Mouse (Mus musculus): ENCODE results near the gene Aplnr. TPM values are rescaled to one million over a fixed set of nuclear protein-coding genes. Genes with fewer than 3 reads are reported as not detected.

Aplnr gene
- polyA plus RNA-seq, 1 experiment: not detected

DNA sequence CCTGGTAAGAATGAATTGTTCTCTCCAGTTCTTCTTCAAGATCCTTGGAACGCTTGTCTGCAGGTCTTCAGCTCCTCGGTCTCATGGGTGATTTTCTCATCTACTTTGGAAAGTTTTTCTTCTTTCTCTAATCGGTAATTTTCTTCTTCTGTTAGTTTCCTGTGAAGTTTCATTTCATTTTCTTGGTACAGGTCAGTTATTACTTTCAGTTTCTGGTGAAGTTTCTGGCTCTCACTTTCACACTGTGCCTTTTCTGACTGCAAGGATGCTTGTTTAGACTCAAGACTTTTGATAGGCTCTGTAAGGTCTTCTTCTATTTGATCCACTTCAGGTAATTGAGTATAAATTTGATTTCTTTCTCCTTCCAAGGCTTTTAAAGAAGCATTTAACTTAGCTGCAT is 21.4 kb downstream of the Aplnr start:
- H3ac ChIP-seq (ENCODE audit: control insufficient read depth, insufficient read length, low read depth): no peak overlapping the region
- no peak overlapping the region for H3K4me3 ChIP-seq (ENCODE audit: insufficient read depth, poor library complexity, severe bottlenecking)
- H3K36me3 ChIP-seq (ENCODE audit: control insufficient read depth, insufficient read depth): no peaks in the 10 kb centered on the region
- no peaks in the 10 kb centered on the region for H3K79me2 ChIP-seq (ENCODE audit: control insufficient read depth, insufficient read depth)
- TF ChIP-seq USF1 (IDR thresholded peaks at IDR 0.05; ENCODE audit: low read depth): no peak
- TF ChIP-seq FOSL1 (IDR thresholded peaks at IDR 0.05; ENCODE audit: insufficient read depth, low read length, poor library complexity, severe bottlenecking): no peak
- no peak for TF ChIP-seq MYOD1 (IDR thresholded peaks at IDR 0.05; ENCODE audit: control insufficient read depth, insufficient read length, low read depth)
- no peak for TF ChIP-seq MYOG (IDR thresholded peaks at IDR 0.05; ENCODE audit: control insufficient read depth, extremely low read depth, insufficient read length)
- no peak for TF ChIP-seq CTCF (IDR thresholded peaks at IDR 0.05; ENCODE audit: control insufficient read depth, insufficient read depth, insufficient read length)
- no peak for TF ChIP-seq MAX (IDR thresholded peaks at IDR 0.05)
- no peak for TF ChIP-seq CEBPB (IDR thresholded peaks at IDR 0.05; ENCODE audit: low read depth)
- H3K79me3 ChIP-seq (ENCODE audit: low read depth): no peaks in the 10 kb centered on the region
- H3K27me3 ChIP-seq (ENCODE audit: control insufficient read depth, insufficient read depth, insufficient read length): no peaks in the 10 kb centered on the region

DNA sequence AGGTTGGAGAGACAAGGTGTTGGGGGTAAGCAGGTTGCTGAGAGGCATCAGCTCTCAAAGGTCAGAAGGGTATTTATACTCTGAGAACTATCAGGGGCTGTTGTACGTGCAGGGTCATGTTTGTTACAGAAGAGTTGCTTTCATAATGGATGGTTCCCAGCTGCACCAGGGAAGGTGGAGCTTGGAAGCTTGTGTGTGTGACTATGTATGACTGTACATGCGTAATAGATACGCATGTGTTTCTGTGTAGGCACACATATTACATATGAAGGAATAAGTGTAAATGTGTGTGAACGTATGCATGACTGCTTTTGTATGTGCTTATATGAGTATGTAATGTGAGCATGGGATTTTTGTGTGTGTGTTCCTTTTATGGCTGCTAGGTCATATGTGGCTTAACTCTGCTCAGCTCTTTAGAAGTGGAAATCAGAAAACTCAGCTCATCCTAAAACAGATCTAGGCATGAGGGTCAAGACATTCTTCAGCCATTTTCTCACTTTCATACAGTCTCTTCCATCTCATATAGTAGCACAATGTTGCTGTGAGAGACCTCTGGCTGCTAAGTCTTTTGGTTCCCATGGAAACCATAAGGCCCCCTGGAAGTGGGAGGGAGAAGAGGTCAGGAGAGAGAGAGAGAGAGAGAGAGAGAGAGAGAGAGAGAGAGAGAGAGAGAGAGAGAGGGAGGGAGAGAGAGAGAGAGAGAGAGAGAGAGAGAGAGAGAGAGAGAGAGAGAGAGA is 25.0 kb downstream of the Aplnr start:
- Histone ChIP-seq H3ac (ENCODE audit: control insufficient read depth, insufficient read length, low read depth) (no peak overlapping the region), H3K36me3 (ENCODE audit: control insufficient read depth, insufficient read depth) (no peaks in the 10 kb centered on the region), H3K79me3 (ENCODE audit: low read depth) (no peaks in the 10 kb centered on the region), H3K4me3 (ENCODE audit: insufficient read depth, poor library complexity, severe bottlenecking) (no peak overlapping the region), H3K79me2 (ENCODE audit: control insufficient read depth, insufficient read depth) (no peaks in the 10 kb centered on the region), H3K27me3 (ENCODE audit: control insufficient read depth, insufficient read depth, insufficient read length) (no peaks in the 10 kb centered on the region)
- TF ChIP-seq USF1 (IDR thresholded peaks at IDR 0.05; ENCODE audit: low read depth) (no peak), MAX (IDR thresholded peaks at IDR 0.05) (no peak), CEBPB (IDR thresholded peaks at IDR 0.05; ENCODE audit: low read depth) (no peak), MYOG (IDR thresholded peaks at IDR 0.05; ENCODE audit: control insufficient read depth, extremely low read depth, insufficient read length) (no peak), MYOD1 (IDR thresholded peaks at IDR 0.05; ENCODE audit: control insufficient read depth, insufficient read length, low read depth) (no peak), FOSL1 (IDR thresholded peaks at IDR 0.05; ENCODE audit: insufficient read depth, low read length, poor library complexity, severe bottlenecking) (no peak), CTCF (IDR thresholded peaks at IDR 0.05; ENCODE audit: control insufficient read depth, insufficient read depth, insufficient read length) (no peak)

DNA sequence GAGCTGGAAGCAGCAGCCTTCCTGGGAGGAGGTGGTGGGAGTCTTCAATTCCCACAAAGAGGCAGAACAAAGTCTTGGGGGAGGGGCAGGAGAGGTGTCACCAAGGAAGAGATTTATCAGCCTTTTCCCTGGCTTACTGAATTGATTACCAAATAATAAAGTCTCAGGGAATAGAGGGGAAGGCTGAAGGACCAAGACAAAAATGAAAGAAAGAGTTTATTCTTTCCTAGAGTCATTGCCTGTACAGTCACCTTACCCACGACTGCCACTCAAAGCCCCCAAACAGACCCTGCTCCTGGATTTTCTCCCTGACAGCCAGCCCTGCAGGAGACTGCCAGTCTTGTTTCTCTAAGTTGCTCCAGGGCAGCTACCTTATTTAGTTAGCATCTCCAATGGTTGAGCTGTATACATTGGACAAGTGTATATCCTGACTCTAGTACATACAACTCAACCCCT is 25.6 kb downstream of the Aplnr start:
- Histone ChIP-seq H3K4me3 (ENCODE audit: insufficient read depth, poor library complexity, severe bottlenecking) (no peak overlapping the region), H3ac (ENCODE audit: control insufficient read depth, insufficient read length, low read depth) (no peak overlapping the region), H3K79me3 (ENCODE audit: low read depth) (no peaks in the 10 kb centered on the region), H3K79me2 (ENCODE audit: control insufficient read depth, insufficient read depth) (no peaks in the 10 kb centered on the region), H3K36me3 (ENCODE audit: control insufficient read depth, insufficient read depth) (no peaks in the 10 kb centered on the region), H3K27me3 (ENCODE audit: control insufficient read depth, insufficient read depth, insufficient read length) (no peaks in the 10 kb centered on the region)
- no peak for TF ChIP-seq FOSL1 (IDR thresholded peaks at IDR 0.05; ENCODE audit: insufficient read depth, low read length, poor library complexity, severe bottlenecking)
- no peak for TF ChIP-seq USF1 (IDR thresholded peaks at IDR 0.05; ENCODE audit: low read depth)
- TF ChIP-seq MAX (IDR thresholded peaks at IDR 0.05): no peak
- no peak for TF ChIP-seq CEBPB (IDR thresholded peaks at IDR 0.05; ENCODE audit: low read depth)
- no peak for TF ChIP-seq MYOG (IDR thresholded peaks at IDR 0.05; ENCODE audit: control insufficient read depth, extremely low read depth, insufficient read length)
- no peak for TF ChIP-seq MYOD1 (IDR thresholded peaks at IDR 0.05; ENCODE audit: control insufficient read depth, insufficient read length, low read depth)
- no peak for TF ChIP-seq CTCF (IDR thresholded peaks at IDR 0.05; ENCODE audit: control insufficient read depth, insufficient read depth, insufficient read length)

DNA sequence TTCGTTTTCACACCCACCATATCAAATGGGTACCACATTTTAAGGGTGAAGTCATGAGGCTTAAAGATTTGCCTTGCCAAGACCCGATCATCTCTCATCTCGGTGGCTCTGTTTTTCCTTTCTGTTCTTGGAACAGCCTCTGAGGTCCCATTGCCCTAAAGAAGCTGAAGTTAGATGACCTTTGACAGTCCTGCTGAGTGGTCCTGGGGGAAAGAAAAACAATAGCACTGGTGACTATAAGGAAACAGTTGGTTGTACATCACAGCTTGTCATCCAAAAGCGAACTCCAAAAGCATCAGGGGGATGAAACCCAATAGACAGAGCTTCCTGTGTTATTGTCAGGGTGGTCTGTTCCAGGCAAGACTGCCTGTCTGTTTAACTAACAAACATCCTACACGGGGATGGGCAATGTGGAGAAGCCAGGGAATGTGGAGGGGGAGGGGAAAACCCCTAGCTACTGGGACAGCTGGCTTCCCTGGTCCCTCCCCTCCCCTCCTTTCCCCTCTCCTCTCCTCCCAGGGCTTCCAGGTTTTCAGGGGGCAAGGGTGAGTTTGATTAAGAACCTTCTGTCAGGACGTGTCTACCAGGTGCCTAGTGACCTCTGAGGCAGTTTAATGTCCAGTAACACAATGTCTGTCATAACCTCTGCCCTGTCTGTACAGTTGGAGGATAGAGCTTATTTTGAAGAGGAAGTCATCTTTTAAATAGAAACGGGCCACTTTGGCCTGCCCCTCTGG is 27.5 kb downstream of the Aplnr start:
- Histone ChIP-seq H3K79me3 (ENCODE audit: low read depth) (no peaks in the 10 kb centered on the region), H3K4me3 (ENCODE audit: insufficient read depth, poor library complexity, severe bottlenecking) (no peak overlapping the region), H3K79me2 (ENCODE audit: control insufficient read depth, insufficient read depth) (no peaks in the 10 kb centered on the region), H3ac (ENCODE audit: control insufficient read depth, insufficient read length, low read depth) (no peak overlapping the region), H3K36me3 (ENCODE audit: control insufficient read depth, insufficient read depth) (no peaks in the 10 kb centered on the region), H3K27me3 (ENCODE audit: control insufficient read depth, insufficient read depth, insufficient read length) (no peaks in the 10 kb centered on the region)
- TF ChIP-seq CEBPB (IDR thresholded peaks at IDR 0.05; ENCODE audit: low read depth): no peak
- no peak for TF ChIP-seq MYOG (IDR thresholded peaks at IDR 0.05; ENCODE audit: control insufficient read depth, extremely low read depth, insufficient read length)
- TF ChIP-seq CTCF (IDR thresholded peaks at IDR 0.05; ENCODE audit: control insufficient read depth, insufficient read depth, insufficient read length): no peak
- TF ChIP-seq MAX (IDR thresholded peaks at IDR 0.05): no peak
- no peak for TF ChIP-seq MYOD1 (IDR thresholded peaks at IDR 0.05; ENCODE audit: control insufficient read depth, insufficient read length, low read depth)
- TF ChIP-seq USF1 (IDR thresholded peaks at IDR 0.05; ENCODE audit: low read depth): no peak
- TF ChIP-seq FOSL1 (IDR thresholded peaks at IDR 0.05; ENCODE audit: insufficient read depth, low read length, poor library complexity, severe bottlenecking): no peak

DNA sequence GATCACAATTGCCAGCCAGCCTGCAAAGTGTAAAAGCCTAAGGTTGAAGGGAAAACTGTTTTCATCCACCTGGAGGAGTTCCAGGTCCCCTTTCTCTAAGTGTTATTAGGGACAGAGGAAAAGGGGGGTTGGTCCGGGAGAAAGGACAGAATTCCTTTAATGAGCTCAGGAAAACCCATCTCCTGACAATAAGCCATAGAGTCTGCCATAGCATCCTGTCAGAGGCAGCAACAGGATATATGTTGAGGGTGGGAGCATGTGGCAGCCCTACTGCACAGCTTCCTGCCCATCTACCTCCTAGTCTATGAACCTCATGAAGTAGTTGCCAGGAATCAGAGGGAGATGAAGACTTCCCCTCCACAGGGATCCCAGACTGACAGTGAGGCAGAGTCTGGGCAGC is 31.6 kb downstream of the Aplnr start:
- H3K27me3 ChIP-seq (ENCODE audit: control insufficient read depth, insufficient read depth, insufficient read length): no peaks in the 10 kb centered on the region
- no peaks in the 10 kb centered on the region for H3K79me3 ChIP-seq (ENCODE audit: low read depth)
- TF ChIP-seq MAX (IDR thresholded peaks at IDR 0.05) (no peak), CTCF (IDR thresholded peaks at IDR 0.05; ENCODE audit: control insufficient read depth, insufficient read depth, insufficient read length) (no peak), USF1 (IDR thresholded peaks at IDR 0.05; ENCODE audit: low read depth) (no peak), MYOG (IDR thresholded peaks at IDR 0.05; ENCODE audit: control insufficient read depth, extremely low read depth, insufficient read length) (no peak), CEBPB (IDR thresholded peaks at IDR 0.05; ENCODE audit: low read depth) (no peak), MYOD1 (IDR thresholded peaks at IDR 0.05; ENCODE audit: control insufficient read depth, insufficient read length, low read depth) (no peak), FOSL1 (IDR thresholded peaks at IDR 0.05; ENCODE audit: insufficient read depth, low read length, poor library complexity, severe bottlenecking) (no peak)
- H3K36me3 ChIP-seq (ENCODE audit: control insufficient read depth, insufficient read depth): no peaks in the 10 kb centered on the region
- H3ac ChIP-seq (ENCODE audit: control insufficient read depth, insufficient read length, low read depth): no peak overlapping the region
- H3K4me3 ChIP-seq (ENCODE audit: insufficient read depth, poor library complexity, severe bottlenecking): no peak overlapping the region
- no peaks in the 10 kb centered on the region for H3K79me2 ChIP-seq (ENCODE audit: control insufficient read depth, insufficient read depth)
